Mouse (Mus musculus): ENCODE data around the gene Hsp90ab1.

The Hsp90ab1 gene

GRCm38 (mm10) chr17:45597787-45598186, 24.7 kb upstream of the Hsp90ab1 start:
- ATAC-seq (ENCODE audit: insufficient number of reproducible peaks, low FRiP score, low TSS enrichment) = no peak

GRCm38 (mm10) chr17:45596631-45597396, 23.7 kb upstream of the Hsp90ab1 start:
- ATAC-seq (ENCODE audit: insufficient number of reproducible peaks, low FRiP score, low TSS enrichment) = no peak

- peak; percentile 27; the same call in 1 of the 2 replicates for ATAC-seq (ENCODE audit: insufficient number of reproducible peaks, low FRiP score, low TSS enrichment)
Observed at GRCm38 (mm10) chr17:45595736-45596390, 22.8 kb upstream of the Hsp90ab1 start.

- ATAC-seq (ENCODE audit: insufficient number of reproducible peaks, low FRiP score, low TSS enrichment) = peak; percentile 16; the same call in 1 of the 2 replicates
Observed at GRCm38 (mm10) chr17:45594881-45595735, 22.0 kb upstream of the Hsp90ab1 start.

GRCm38 (mm10) chr17:45594195-45594594, 21.1 kb upstream of the Hsp90ab1 start:
- no peak for ATAC-seq (ENCODE audit: insufficient number of reproducible peaks, low FRiP score, low TSS enrichment)

GRCm38 (mm10) chr17:45593479-45593878, 20.4 kb upstream of the Hsp90ab1 start:
- ATAC-seq (ENCODE audit: insufficient number of reproducible peaks, low FRiP score, low TSS enrichment) = no peak

- ATAC-seq (ENCODE audit: insufficient number of reproducible peaks, low FRiP score, low TSS enrichment) = no peak
Observed at GRCm38 (mm10) chr17:45592606-45593431, 19.7 kb upstream of the Hsp90ab1 start.

GRCm38 (mm10) chr17:45591701-45592605, 18.9 kb upstream of the Hsp90ab1 start:
- no peak for ATAC-seq (ENCODE audit: insufficient number of reproducible peaks, low FRiP score, low TSS enrichment)

GRCm38 (mm10) chr17:45590410-45590809, 17.3 kb upstream of the Hsp90ab1 start:
- no peak for ATAC-seq (ENCODE audit: insufficient number of reproducible peaks, low FRiP score, low TSS enrichment)

GRCm38 (mm10) chr17:45589844-45590243, 16.8 kb upstream of the Hsp90ab1 start:
- ATAC-seq (ENCODE audit: insufficient number of reproducible peaks, low FRiP score, low TSS enrichment) = no peak

- ATAC-seq (ENCODE audit: insufficient number of reproducible peaks, low FRiP score, low TSS enrichment) = no peak
Observed at GRCm38 (mm10) chr17:45589236-45589635, 16.2 kb upstream of the Hsp90ab1 start.

GRCm38 (mm10) chr17:45588370-45588769, 15.3 kb upstream of the Hsp90ab1 start:
- no peak for ATAC-seq (ENCODE audit: insufficient number of reproducible peaks, low FRiP score, low TSS enrichment)

GRCm38 (mm10) chr17:45586449-45586837, 13.4 kb upstream of the Hsp90ab1 start:
- no peak for ATAC-seq (ENCODE audit: insufficient number of reproducible peaks, low FRiP score, low TSS enrichment)

GRCm38 (mm10) chr17:45585725-45586448, 12.8 kb upstream of the Hsp90ab1 start:
- no peak for ATAC-seq (ENCODE audit: insufficient number of reproducible peaks, low FRiP score, low TSS enrichment)

- ATAC-seq (ENCODE audit: insufficient number of reproducible peaks, low FRiP score, low TSS enrichment) = 0 out of 2 replicates have a peak, but pooled peaks have one; percentile 43
Observed at GRCm38 (mm10) chr17:45584939-45585678, 12.0 kb upstream of the Hsp90ab1 start.

GRCm38 (mm10) chr17:45584096-45584896, 11.2 kb upstream of the Hsp90ab1 start:
- 0 out of 2 replicates have a peak, but pooled peaks have one; percentile 13 for ATAC-seq (ENCODE audit: insufficient number of reproducible peaks, low FRiP score, low TSS enrichment)
